Mouse (Mus musculus): Measurements from ENCODE around the gene Ppp1r12c.
"Not testable (repeated sequence)": the region's sequence is repeated elsewhere in the genome, so short reads cannot be mapped to it uniquely, and the experiment has no call there.

Gene Ppp1r12c

GRCm38 (mm10) chr7:4501558-4502397, at the start of gene Ppp1r12c:
Gene Ppp1r12c, minus strand, starts transcription at chr7:4501680.
- DNase-seq (ENCODE audit: low read depth): peak; percentile 93

GRCm38 (mm10) chr7:4547221-4547641, 45.8 kb upstream of the Ppp1r12c start, which contains the start of gene Syt5:
Gene Syt5, minus strand, starts transcription at chr7:4547541.
- peak; percentile 10 for DNase-seq (ENCODE audit: low read depth)

DNA sequence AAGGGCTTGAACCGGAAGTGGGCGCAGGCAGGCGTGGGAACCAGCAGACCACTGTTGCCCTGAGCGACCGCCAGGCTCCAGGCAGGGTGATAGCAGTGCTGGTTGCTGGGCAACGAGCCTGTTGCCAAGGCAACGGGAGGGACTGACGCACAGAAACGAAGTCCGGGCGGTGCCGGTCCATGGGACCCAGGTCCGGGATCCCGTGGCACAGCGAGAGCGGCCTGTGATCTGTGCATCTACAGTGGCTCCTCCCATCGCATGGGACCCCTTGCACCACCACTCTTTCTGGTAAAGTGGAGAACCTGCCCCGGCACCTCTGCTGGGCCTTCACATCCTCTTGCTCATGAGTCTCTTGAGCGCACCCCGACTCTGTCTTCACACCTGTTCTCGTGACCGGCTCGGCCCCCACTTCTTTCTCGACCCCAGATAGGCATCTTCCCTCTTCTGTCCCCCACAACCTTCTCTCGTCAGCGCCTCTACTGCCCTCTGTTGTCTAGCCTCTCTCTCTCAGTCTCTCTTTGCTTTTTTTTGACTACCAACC, 45.2 kb upstream of the Ppp1r12c start:
- peak; percentile 22 for DNase-seq (ENCODE audit: low read depth)

DNA sequence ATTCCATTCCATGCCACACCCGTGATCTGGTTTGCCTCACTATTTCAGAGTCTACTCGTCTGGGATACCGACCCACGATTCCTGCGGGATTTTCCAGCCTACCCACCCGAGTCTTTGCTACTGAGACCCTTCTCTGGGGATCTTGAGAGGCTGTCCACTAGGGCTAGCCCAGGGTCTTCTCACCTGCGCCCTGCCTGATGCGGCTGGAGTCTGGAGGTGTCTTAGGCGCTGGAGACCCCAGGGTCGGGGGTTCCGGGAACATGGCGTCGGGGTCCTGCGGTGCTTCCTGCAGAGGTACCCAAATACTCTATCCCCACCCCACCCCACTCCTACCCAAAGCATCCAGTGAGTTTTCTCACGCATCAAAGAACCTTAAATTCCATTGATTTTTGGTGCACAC, 44.6 kb upstream of the Ppp1r12c start:
- no peak for DNase-seq (ENCODE audit: low read depth)

GRCm38 (mm10) chr7:4542013-4542412, 40.5 kb upstream of the Ppp1r12c start:
- DNase-seq (ENCODE audit: low read depth): no peak

GRCm38 (mm10) chr7:4541344-4541743, 39.9 kb upstream of the Ppp1r12c start:
- no peak for DNase-seq (ENCODE audit: low read depth)

DNA sequence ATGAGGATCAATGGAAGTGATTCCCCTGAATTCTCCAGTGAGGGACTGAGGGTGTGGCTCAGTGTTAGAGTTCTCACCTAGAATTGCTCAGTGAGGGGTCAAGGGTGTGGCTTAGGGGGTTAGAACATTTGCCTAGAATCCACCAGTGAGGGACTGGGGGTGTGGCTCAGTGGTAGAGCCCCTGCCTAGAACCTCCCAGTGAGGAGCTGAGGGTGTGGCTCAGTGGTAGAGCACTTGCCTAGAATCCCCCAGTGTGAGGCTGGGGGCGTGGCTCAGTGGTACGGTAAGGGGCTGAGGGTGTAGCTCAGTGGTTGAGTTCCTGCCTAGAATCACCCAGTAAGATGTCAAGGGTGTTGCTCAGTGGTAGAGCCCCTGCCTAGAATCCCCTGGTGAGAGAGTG, 37.5 kb upstream of the Ppp1r12c start:
- no peak for DNase-seq (ENCODE audit: low read depth)

GRCm38 (mm10) chr7:4537181-4537580, 35.7 kb upstream of the Ppp1r12c start:
- no peak for DNase-seq (ENCODE audit: low read depth)

DNA sequence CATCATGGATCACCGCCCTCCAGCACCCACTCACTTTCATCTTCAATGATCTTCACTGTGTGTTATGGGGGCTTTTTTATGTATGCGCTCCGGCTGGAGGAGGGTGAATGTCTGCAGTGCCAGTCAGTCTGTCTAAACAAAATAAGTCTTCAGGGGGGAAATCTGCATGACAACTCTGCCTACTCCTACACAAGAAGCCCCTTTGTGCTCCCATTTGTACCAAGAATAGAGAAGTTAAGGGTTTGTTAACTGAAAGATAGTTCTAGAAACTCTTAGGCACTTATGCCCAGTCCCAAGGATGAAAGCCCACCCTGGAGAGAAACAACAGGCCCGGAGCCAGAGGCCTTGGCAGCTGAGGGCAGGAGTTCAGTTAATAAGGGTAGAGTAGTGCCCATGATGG, 34.9 kb upstream of the Ppp1r12c start:
- no peak for DNase-seq (ENCODE audit: low read depth)

- DNase-seq (ENCODE audit: low read depth): no peak
Observed at GRCm38 (mm10) chr7:4532005-4532729, 30.7 kb upstream of the Ppp1r12c start, which contains the start of gene Dnaaf3. Gene Dnaaf3, minus strand, starts transcription at chr7:4532453.

DNA sequence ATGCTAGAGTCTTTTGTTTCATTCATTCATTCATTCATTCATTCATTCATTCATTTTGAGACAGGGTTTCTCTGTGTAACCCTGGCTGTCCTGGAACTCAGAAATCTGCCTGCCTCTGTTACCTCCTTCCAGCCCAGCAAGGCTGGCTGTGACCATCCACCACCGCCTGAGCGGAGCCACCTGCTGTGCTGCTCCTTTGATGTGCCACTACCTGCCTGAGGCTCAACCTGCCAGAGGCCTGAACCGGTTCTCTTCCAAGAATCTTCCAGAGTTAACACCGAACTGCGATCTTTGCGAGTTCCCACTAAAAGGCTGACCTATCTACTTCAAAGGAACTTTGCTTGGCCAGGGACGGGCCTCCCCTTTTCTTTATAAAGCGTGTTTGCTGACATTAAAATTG, 28.7 kb upstream of the Ppp1r12c start:
- not testable (repeated sequence) for DNase-seq (ENCODE audit: low read depth)

GRCm38 (mm10) chr7:4527302-4527689, 25.8 kb upstream of the Ppp1r12c start:
- no peak for DNase-seq (ENCODE audit: low read depth)

- peak; percentile 89 for DNase-seq (ENCODE audit: low read depth)
Observed at GRCm38 (mm10) chr7:4526341-4527301, 25.1 kb upstream of the Ppp1r12c start.

- peak; percentile 85 for DNase-seq (ENCODE audit: low read depth)
Observed at GRCm38 (mm10) chr7:4524212-4524922, 22.9 kb upstream of the Ppp1r12c start, which contains the start of gene Tnni3. Gene Tnni3, minus strand, starts transcription at chr7:4524229.

DNA sequence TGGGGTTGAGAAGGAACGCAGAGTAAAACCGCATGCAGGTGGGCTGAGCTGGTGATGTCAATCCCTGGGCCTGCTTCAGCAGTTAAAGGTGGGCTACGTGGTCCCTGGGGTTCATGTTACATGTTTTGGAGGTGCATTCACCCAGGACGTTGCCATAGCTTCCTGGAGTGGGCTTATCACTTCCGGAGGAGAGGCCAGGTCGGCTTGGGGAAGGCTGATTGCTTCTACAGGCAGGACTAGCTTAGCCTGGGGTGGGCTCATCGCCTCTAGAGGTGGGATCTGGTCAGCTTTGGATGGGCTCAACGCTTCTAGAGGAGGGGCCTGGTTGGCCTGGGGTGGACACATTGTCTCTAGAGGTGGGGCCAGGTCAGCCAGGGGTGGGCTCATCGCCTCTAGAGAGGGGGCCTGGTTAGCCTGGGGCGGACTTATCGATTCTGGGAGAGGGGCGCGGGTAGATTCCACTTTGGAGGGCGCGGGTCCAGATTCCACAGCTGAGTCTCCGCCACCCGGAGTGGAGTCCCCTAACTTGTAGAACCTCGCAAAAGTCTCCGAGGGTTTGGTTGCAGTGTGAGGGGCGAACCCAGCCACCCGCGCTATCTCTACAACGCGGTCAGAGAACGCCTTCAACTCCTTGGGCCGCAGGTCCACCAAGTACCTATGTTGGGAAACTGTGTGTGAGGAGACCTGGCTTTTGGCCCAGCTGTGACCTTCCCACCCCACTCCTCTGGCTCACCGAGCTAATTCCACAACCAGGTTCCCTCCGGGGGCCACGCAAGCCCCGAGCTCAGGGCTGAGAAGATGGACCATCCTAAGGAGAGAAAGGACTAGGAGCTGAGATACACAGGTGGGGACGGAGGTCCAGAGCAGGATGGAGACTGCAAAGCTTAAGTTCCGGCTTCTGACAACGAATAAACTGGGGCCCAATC, 22.0 kb upstream of the Ppp1r12c start:
- DNase-seq (ENCODE audit: low read depth): no peak

DNA sequence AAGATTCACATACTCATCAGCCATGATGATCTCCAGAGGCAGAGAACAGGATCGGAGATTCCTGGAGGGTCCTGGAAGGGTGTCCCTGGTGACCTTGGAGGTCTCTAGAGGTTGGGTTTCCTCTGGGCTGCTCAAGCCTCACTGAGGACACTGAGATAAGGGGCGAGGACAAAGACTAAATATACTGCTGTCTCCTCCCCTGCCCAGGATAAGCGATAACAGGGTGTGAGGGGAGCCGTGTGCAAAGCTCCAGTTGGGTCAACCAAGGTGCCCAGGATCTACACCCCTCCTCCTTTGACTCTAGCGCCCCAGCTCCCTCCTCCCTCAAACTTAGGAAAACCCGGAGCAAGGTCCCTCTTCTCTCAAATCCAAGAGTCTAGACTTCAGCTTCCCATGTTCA, 20.8 kb upstream of the Ppp1r12c start:
- DNase-seq (ENCODE audit: low read depth): no peak

DNA sequence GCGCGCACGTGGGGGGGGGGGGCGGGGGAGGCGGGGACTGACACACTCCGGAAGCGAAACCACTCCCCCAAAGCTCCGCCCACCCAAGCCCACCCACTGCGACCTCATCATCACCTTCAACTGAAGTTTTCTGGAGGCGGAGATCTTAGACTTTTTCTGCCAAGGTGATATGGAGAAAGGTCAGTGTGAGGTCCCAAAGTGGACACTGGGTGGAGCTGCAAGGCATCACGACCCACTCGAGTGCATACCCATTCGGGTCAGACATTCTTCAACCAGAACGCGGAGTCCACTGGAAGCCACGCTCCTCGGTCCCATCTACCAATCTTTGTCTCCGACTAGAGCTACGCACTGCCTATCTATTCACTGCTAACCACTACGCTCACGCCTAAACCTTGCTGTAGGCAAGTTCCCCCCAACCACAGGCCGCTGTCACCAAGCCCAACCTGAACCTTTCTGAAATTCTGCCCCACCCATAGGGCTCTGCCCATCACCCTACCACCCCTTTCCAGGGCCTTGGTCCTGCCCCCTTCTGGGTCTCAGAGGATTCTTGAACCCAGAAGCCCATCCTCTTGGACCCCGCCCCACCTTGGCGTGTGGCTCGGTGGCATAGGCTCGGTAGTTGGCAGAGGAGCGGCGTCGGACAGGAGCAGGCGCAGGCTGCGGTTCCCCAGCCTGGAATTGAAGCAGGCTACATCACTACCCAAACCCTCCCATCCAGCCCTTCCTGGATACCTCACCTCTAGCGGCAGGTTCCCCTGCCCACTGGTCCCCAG, 19.9 kb upstream of the Ppp1r12c start:
- DNase-seq (ENCODE audit: low read depth): no peak

GRCm38 (mm10) chr7:4518487-4518886, 17.0 kb upstream of the Ppp1r12c start:
- DNase-seq (ENCODE audit: low read depth): peak; percentile 51

Data from naive thymus-derived CD4-positive, alpha-beta T cell, adult 2 months (primary cell).